Mouse (Mus musculus): ENCODE results near the gene Camsap3.

DNA sequence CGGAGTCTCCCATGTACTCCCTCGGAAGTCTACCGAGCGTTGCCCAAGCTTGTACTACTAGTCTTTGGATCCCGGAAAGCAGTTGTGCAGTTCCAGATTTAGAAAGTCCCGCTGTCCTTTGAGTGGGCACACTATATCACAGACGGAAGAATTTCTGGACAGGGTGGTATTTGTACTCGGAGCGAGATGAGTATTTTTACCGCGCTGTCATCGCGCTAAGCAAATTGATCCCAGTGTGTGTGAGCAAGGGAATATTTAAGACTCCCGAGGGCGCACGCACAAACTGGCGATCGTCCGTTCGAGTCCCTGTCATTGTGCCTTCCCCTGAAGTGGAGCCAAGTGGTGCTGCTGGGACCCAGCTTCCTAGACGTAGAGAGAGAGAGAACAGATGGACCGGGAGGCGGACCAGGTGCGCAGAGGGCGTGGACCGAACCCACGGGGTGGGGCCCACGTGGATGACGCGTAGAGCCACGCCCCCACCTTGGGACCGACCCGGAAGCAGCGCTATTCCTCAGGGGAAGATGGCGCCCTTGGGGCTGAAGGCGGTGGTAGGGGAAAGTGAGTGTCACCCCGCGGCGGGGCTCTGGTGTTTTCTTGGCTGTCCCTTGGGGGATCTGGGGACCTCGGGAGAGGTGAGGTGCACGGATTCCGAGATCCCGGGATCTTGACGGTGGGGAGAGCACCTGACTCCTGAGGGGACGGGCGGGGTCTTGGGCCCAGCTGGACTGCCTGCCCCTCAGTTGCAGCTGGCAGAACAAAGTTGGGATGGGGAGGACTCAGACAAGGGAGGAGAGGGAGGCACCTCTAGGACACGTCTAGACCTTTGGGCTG is 43.8 kb downstream of the Camsap3 start, which contains the start of gene Stxbp2:
- no peak for TF ChIP-seq CTCF (IDR thresholded peaks at IDR 0.05; ENCODE audit: extremely low read depth, insufficient read depth, insufficient read length, insufficient replicate concordance)
- peak; percentile 81 for TF ChIP-seq POLR2A (IDR thresholded peaks at IDR 0.05; ENCODE audit: low read depth, low read length)

Measured in spleen, adult 2 months (tissue).